Mouse (Mus musculus) MEL (cell line): ENCODE measurements around the gene Dapk1. TPM values are rescaled to one million over a fixed set of nuclear protein-coding genes. Genes with fewer than 3 reads are reported as not detected.

Source experiments
- DNase-seq: peaks from one replicate; pipeline ENCODE4 v3.0.0; 2011; ENCODE audit warnings: low read depth, low spot score
- H3K27ac ChIP-seq: 2 replicates; pipeline ENCODE4 v1.5.1; 2012; ENCODE audit warnings: low read depth, mild to moderate bottlenecking, control low read depth, low read length, moderate library complexity; ENCODE audit not compliant: control insufficient read depth
- H3K27me3 ChIP-seq, 2 experiments: fragments of 150-350 bp in 1 of 2; sonication (generic) in 1 of 2; 2 replicates each; pipeline ENCODE4 v1.6.1; 2012; ENCODE audit warnings: low read length in 2 of 2, mild to moderate bottlenecking in 2 of 2, improper control_type of control experiment in 1 of 2, moderate library complexity in 1 of 2; ENCODE audit not compliant: insufficient read depth in 2 of 2, control insufficient read depth in 1 of 2
- H3K36me3 ChIP-seq, 2 experiments: 2 replicates each; pipeline ENCODE4 v1.6.1; 2012 to 2014; ENCODE audit warnings: low read length in 2 of 2, improper control_type of control experiment in 1 of 2, inconsistent platforms in 1 of 2, mild to moderate bottlenecking in 1 of 2; ENCODE audit not compliant: insufficient read depth in 2 of 2, control insufficient read depth in 1 of 2
- H3K4me1 ChIP-seq, 2 experiments: fragments of 150-350 bp in 1 of 2; sonication (generic) in 1 of 2; 2 replicates each; pipeline ENCODE4 v1.6.1; 2012; ENCODE audit warnings: low read length in 2 of 2, improper control_type of control experiment in 1 of 2, mild to moderate bottlenecking in 1 of 2; ENCODE audit not compliant: insufficient read depth in 2 of 2, control insufficient read depth in 1 of 2
- H3K4me3 ChIP-seq, 2 experiments: fragments of 150-350 bp in 1 of 2; sonication (generic) in 1 of 2; 2 replicates each; pipeline ENCODE4 v1.5.1; 2012; ENCODE audit warnings: low read depth in 2 of 2, low read length in 2 of 2, mild to moderate bottlenecking in 2 of 2, moderate library complexity in 2 of 2, control low read depth in 1 of 2, improper control_type of control experiment in 1 of 2; ENCODE audit not compliant: control insufficient read depth in 1 of 2, insufficient read depth in 1 of 2
- H3K79me2 ChIP-seq: 2 replicates; pipeline ENCODE4 v1.6.1; 2012; ENCODE audit warnings: mild to moderate bottlenecking, low read length, moderate library complexity; ENCODE audit not compliant: control insufficient read depth, poor library complexity, insufficient read depth
- H3K9ac ChIP-seq: 2 replicates; pipeline ENCODE4 v1.6.1; 2012; ENCODE audit warnings: low read depth, mild to moderate bottlenecking, control low read depth, low read length, moderate library complexity; ENCODE audit not compliant: control insufficient read depth, poor library complexity, severe bottlenecking
- H3K9me3 ChIP-seq: fragments of 150-350 bp; sonication (generic); replicated peaks from 2 replicates; pipeline ENCODE4 v1.6.1; 2012; ENCODE audit warnings: mild to moderate bottlenecking, low read length, improper control_type of control experiment, moderate library complexity; ENCODE audit not compliant: insufficient read depth
- BHLHE40 ChIP-seq: IDR thresholded peaks from 2 replicates; pipeline ENCODE4 v1.6.1; 2012; ENCODE audit warnings: low read depth, mild to moderate bottlenecking, inconsistent platforms, low read length, improper control_type of control experiment, borderline replicate concordance
- CHD2 ChIP-seq: IDR thresholded peaks from 2 replicates; pipeline ENCODE4 v1.6.1; 2011; ENCODE audit warnings: low read length, improper control_type of control experiment
- CTCF ChIP-seq, 3 experiments: IDR thresholded peaks in 2 of 3; conservative IDR thresholded peaks in 1 of 3; 2 replicates each; pipeline ENCODE4 v1.5.1; 2011 to 2012; ENCODE audit warnings: low read length in 3 of 3, low read depth in 2 of 3, mild to moderate bottlenecking in 2 of 3, improper control_type of control experiment in 1 of 3, inconsistent platforms in 1 of 3, mixed read lengths in 1 of 3, moderate library complexity in 1 of 3; ENCODE audit not compliant: control insufficient read depth in 1 of 3, insufficient read depth in 1 of 3, poor library complexity in 1 of 3, severe bottlenecking in 1 of 3
- E2F4 ChIP-seq: IDR thresholded peaks from 2 replicates; pipeline ENCODE4 v1.6.1; 2011; ENCODE audit warnings: low read depth, low read length, improper control_type of control experiment, borderline replicate concordance
- ELF1 ChIP-seq: IDR thresholded peaks from 2 replicates; pipeline ENCODE4 v1.6.1; 2014; ENCODE audit warnings: low read depth, mild to moderate bottlenecking, inconsistent platforms, low read length, improper control_type of control experiment, moderate library complexity
- EP300 ChIP-seq, 2 experiments: IDR thresholded peaks; 2 replicates each; pipeline ENCODE4 v1.6.1; 2011; ENCODE audit warnings: improper control_type of control experiment in 2 of 2, low read length in 2 of 2, low read depth in 1 of 2, mild to moderate bottlenecking in 1 of 2
- ETS1 ChIP-seq: IDR thresholded peaks from 2 replicates; pipeline ENCODE4 v1.6.1; 2012; ENCODE audit warnings: low read depth, mild to moderate bottlenecking, inconsistent platforms, low read length, improper control_type of control experiment, moderate library complexity
- GABPA ChIP-seq: IDR thresholded peaks from 2 replicates; pipeline ENCODE4 v1.6.1; 2012; ENCODE audit warnings: low read depth, mild to moderate bottlenecking, inconsistent platforms, low read length, improper control_type of control experiment, moderate library complexity
- HCFC1 ChIP-seq: IDR thresholded peaks from 2 replicates; pipeline ENCODE4 v1.6.1; 2012; ENCODE audit warnings: low read depth, mild to moderate bottlenecking, inconsistent platforms, low read length, improper control_type of control experiment, moderate library complexity
- KAT2A ChIP-seq: conservative IDR thresholded peaks from 2 replicates; pipeline ENCODE4 v1.6.1; 2012; ENCODE audit warnings: low read depth, low read length, improper control_type of control experiment, inconsistent platforms
- MAFK ChIP-seq: IDR thresholded peaks from 2 replicates; pipeline ENCODE4 v1.6.1; 2011; ENCODE audit warnings: low read depth, mild to moderate bottlenecking, low read length, improper control_type of control experiment, borderline replicate concordance
- MEF2A ChIP-seq: IDR thresholded peaks from 2 replicates; pipeline ENCODE4 v1.6.1; 2014; ENCODE audit warnings: low read depth, mild to moderate bottlenecking, inconsistent platforms, low read length, improper control_type of control experiment; ENCODE audit not compliant: poor library complexity, insufficient replicate concordance, severe bottlenecking; ENCODE audit errors: extremely low read depth
- MXI1 ChIP-seq: IDR thresholded peaks from 2 replicates; pipeline ENCODE4 v1.6.1; 2011; ENCODE audit warnings: mild to moderate bottlenecking, low read depth, low read length, improper control_type of control experiment
- MYC ChIP-seq: IDR thresholded peaks from 2 replicates; pipeline ENCODE4 v1.6.1; 2011; ENCODE audit warnings: low read depth, mild to moderate bottlenecking, low read length, improper control_type of control experiment, moderate library complexity
- NELFE ChIP-seq: IDR thresholded peaks from 2 replicates; pipeline ENCODE4 v1.6.1; 2011; ENCODE audit warnings: low read depth, low read length, improper control_type of control experiment
- RAD21 ChIP-seq: IDR thresholded peaks from 2 replicates; pipeline ENCODE4 v1.6.1; 2011; ENCODE audit warnings: mild to moderate bottlenecking, low read depth, low read length, improper control_type of control experiment
- RCOR1 ChIP-seq: IDR thresholded peaks from 2 replicates; pipeline ENCODE4 v1.6.1; 2012; ENCODE audit warnings: low read depth, mild to moderate bottlenecking, inconsistent platforms, low read length, improper control_type of control experiment
- SIN3A ChIP-seq: IDR thresholded peaks from 2 replicates; pipeline ENCODE4 v1.6.1; 2012; ENCODE audit warnings: low read length, improper control_type of control experiment, inconsistent platforms
- SMC3 ChIP-seq: IDR thresholded peaks from 2 replicates; pipeline ENCODE4 v1.6.1; 2011; ENCODE audit warnings: low read depth, low read length, improper control_type of control experiment
- TAL1 ChIP-seq: IDR thresholded peaks from 2 replicates; pipeline ENCODE4 v1.6.1; 2012; ENCODE audit warnings: mild to moderate bottlenecking, inconsistent platforms, low read length, moderate library complexity, mixed read lengths
- TCF12 ChIP-seq: IDR thresholded peaks from 2 replicates; pipeline ENCODE4 v1.6.1; 2014; ENCODE audit warnings: low read depth, mild to moderate bottlenecking, inconsistent platforms, low read length, improper control_type of control experiment, moderate library complexity
- UBTF ChIP-seq: IDR thresholded peaks from 2 replicates; pipeline ENCODE4 v1.6.1; 2012; ENCODE audit warnings: low read depth, mild to moderate bottlenecking, inconsistent platforms, low read length, improper control_type of control experiment, moderate library complexity, borderline replicate concordance; ENCODE audit not compliant: insufficient read depth
- USF1 ChIP-seq: IDR thresholded peaks from 2 replicates; pipeline ENCODE4 v1.6.1; 2014; ENCODE audit warnings: low read depth, mild to moderate bottlenecking, inconsistent platforms, low read length, improper control_type of control experiment, moderate library complexity
- USF2 ChIP-seq, 2 experiments: IDR thresholded peaks; 2 replicates each; pipeline ENCODE4 v1.6.1; 2011 to 2012; ENCODE audit warnings: improper control_type of control experiment in 2 of 2, low read length in 2 of 2, borderline replicate concordance in 1 of 2, inconsistent platforms in 1 of 2, low read depth in 1 of 2, mild to moderate bottlenecking in 1 of 2; ENCODE audit not compliant: insufficient read depth in 1 of 2
- ZKSCAN1 ChIP-seq: IDR thresholded peaks from 2 replicates; pipeline ENCODE4 v1.6.1; 2012; ENCODE audit warnings: low read depth, mild to moderate bottlenecking, inconsistent platforms, low read length, improper control_type of control experiment, moderate library complexity
- ZNF384 ChIP-seq: IDR thresholded peaks from 2 replicates; pipeline ENCODE4 v1.6.1; 2012; ENCODE audit warnings: low read depth, mild to moderate bottlenecking, inconsistent platforms, low read length, improper control_type of control experiment
- polyA plus RNA-seq, 2 experiments: library from polyadenylated mRNA; stranded (reverse) in 1 of 2; unstranded in 1 of 2; fragments of >175 nt in 1 of 2; fragments of >200 nt in 1 of 2; gene quantifications; 2 replicates each; pipeline versions ENCODE4 v1.2.1 to v1.2.4; 2012; ENCODE audit warnings: low replicate concordance in 2 of 2, low read depth in 1 of 2; ENCODE audit not compliant: insufficient read length in 2 of 2, insufficient read depth in 1 of 2, missing spikeins in 1 of 2
- total RNA-seq: library from RNA; depleted of rRNA; stranded (reverse); fragments of 300-350 nt; gene quantifications from 2 replicates; pipeline ENCODE4 v1.2.3, GENCODE M21; 2012

The Dapk1 gene
- total and polyA plus RNA-seq, 3 experiments, result 5.1 to 8.2 TPM; not detected in 1

DNA sequence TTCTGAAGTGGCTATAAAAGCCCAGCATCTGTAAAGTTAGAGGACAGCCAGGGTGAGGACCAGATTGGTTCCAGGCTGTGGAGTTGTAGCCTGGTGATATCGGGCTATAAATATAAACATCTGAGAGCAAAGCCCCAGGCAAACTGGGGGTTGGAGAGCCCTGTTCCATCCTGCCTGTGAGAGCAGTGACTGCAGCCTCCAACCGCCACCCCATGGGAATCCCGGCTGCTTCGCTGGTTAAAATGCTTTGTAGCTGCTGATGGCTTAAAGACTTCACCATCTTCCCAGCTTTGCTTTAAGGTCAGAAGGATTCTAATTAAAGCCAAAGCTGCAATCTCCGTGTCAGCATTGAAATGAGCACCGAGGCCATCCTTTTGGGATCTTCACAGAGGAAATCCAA lies 32.2 kb downstream of the Dapk1 start:
- H3K9me3 ChIP-seq, result no peaks in the 10 kb centered on the region
- no peak for TF ChIP-seq BHLHE40
- TF ChIP-seq ELF1, result no peak
- no peak for TF ChIP-seq MYC
- no peak for TF ChIP-seq HCFC1
- no peak for TF ChIP-seq NELFE
- TF ChIP-seq ZNF384, result no peak
- no peak for TF ChIP-seq SIN3A
- no peak for TF ChIP-seq UBTF
- no peak for TF ChIP-seq RAD21
- TF ChIP-seq EP300 (IDR thresholded peaks at IDR 0.05; ENCODE audit: low read depth in 1 of 2, low read length in 2 of 2), result no peak
- no peak for TF ChIP-seq RCOR1
- no peak for TF ChIP-seq MEF2A
- TF ChIP-seq CTCF (IDR thresholded peaks at IDR 0.05 in 2 of 3, conservative IDR thresholded peaks at IDR 0.05 in 1 of 3; ENCODE audit: control insufficient read depth in 1 of 3, insufficient read depth in 1 of 3, low read depth in 2 of 3, low read length in 3 of 3, poor library complexity in 1 of 3, severe bottlenecking in 1 of 3), result no peak
- no peak for TF ChIP-seq TAL1
- no peak for TF ChIP-seq GABPA
- no peak for TF ChIP-seq TCF12
- TF ChIP-seq SMC3, result no peak
- no peak for TF ChIP-seq USF1

DNA sequence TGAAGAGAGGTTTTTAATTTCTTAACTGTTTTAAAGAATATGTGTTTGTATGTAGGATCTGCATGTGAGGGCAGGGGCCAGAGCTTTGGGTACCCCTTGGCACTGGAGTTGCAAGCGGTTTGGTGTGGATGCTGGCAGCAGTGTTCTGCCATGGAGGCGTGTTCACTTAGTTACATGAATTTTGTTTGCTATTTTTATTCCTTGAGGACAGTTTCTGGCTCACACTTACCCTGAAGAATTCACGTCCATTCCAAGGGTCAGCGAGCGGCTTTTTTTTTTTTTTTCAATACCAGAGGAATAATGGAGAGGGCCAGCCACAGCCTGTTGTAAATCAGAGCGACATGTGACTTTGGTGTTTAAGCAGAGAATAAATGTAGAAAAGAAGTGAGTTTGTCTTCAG lies 33.9 kb downstream of the Dapk1 start:
- H3K4me1 ChIP-seq, result no peaks in the 10 kb centered on the region
- TF ChIP-seq E2F4 (no peak), ETS1 (no peak), USF2 (IDR thresholded peaks at IDR 0.05; ENCODE audit: borderline replicate concordance in 1 of 2, insufficient read depth in 1 of 2, low read depth in 1 of 2, low read length in 2 of 2) (no peak), SIN3A (no peak), MXI1 (no peak), ZKSCAN1 (no peak), MAFK (no peak), CHD2 (no peak), TAL1 (no peak), RCOR1 (no peak), MEF2A (no peak), KAT2A (no peak)
- TF ChIP-seq, all 39 proteins: peak for 0

More for the DNA sequence above, 32.2 kb downstream of the Dapk1 start:
- Histone ChIP-seq H3K36me3 (no peaks in the 10 kb centered on the region), H3K9ac (no peak overlapping the region), H3K27ac (no peak overlapping the region), H3K27me3 (no peaks in the 10 kb centered on the region), H3K4me3 (no peak overlapping the region), H3K4me1 (no peaks in the 10 kb centered on the region), H3K79me2 (no peaks in the 10 kb centered on the region)
- DNase-seq, result no peak

More for the DNA sequence above, 33.9 kb downstream of the Dapk1 start:
- H3K4me3 ChIP-seq, result no peak overlapping the region
- H3K9ac ChIP-seq, result no peak overlapping the region
- no peaks in the 10 kb centered on the region for H3K9me3 ChIP-seq
- no peaks in the 10 kb centered on the region for H3K27me3 ChIP-seq
- no peaks in the 10 kb centered on the region for H3K79me2 ChIP-seq
- H3K36me3 ChIP-seq, result no peaks in the 10 kb centered on the region
- no peak overlapping the region for H3K27ac ChIP-seq
- DNase-seq, result no peak
